Mouse (Mus musculus) heart, embryonic 15.5 days (tissue): Measurements from ENCODE around the gene Plekha5. TPM values are rescaled to one million over a fixed set of nuclear protein-coding genes. Genes with fewer than 3 reads are reported as not detected.
"Not testable (repeated sequence)": the region's sequence is repeated elsewhere in the genome, so short reads cannot be mapped to it uniquely, and the experiment has no call there.

ENCODE experiments used
- ATAC-seq: fragments of 200-750 bp; cut with Nextera tagmentation; replicated peaks from 2 replicates; pipeline ENCODE4 v1.8.0; 2017; ENCODE audit warnings: low read depth, moderate TSS enrichment; ENCODE audit not compliant: insufficient number of reproducible peaks, insufficient read depth, low FRiP score
- H3K27ac ChIP-seq: fragments of 300-500 bp; sonication (generic); 2 replicates; pipeline ENCODE4 v1.5.1; 2015; ENCODE audit warnings: mild to moderate bottlenecking, inconsistent platforms
- H3K27me3 ChIP-seq: fragments of 300-500 bp; sonication (generic); 2 replicates; pipeline ENCODE4 v1.6.1; 2015; ENCODE audit warnings: inconsistent platforms
- H3K36me3 ChIP-seq: fragments of 300-500 bp; sonication (generic); 2 replicates; pipeline ENCODE4 v1.6.1; 2015; ENCODE audit warnings: mild to moderate bottlenecking, inconsistent platforms
- H3K4me1 ChIP-seq: fragments of 300-500 bp; sonication (generic); replicated peaks from 2 replicates; pipeline ENCODE4 v1.6.1; 2015; ENCODE audit warnings: inconsistent platforms
- H3K4me2 ChIP-seq: fragments of 300-500 bp; sonication (generic); 2 replicates; pipeline ENCODE4 v1.6.1; 2015; ENCODE audit warnings: inconsistent platforms, mild to moderate bottlenecking, moderate library complexity
- H3K4me3 ChIP-seq: fragments of 300-500 bp; sonication (generic); 2 replicates; pipeline ENCODE4 v1.5.1; 2015; ENCODE audit warnings: mild to moderate bottlenecking, inconsistent platforms
- H3K9ac ChIP-seq: fragments of 300-500 bp; sonication (generic); 2 replicates; pipeline ENCODE4 v1.6.1; 2015; ENCODE audit warnings: mild to moderate bottlenecking, inconsistent platforms
- H3K9me3 ChIP-seq: fragments of 300-500 bp; sonication (generic); replicated peaks from 2 replicates; pipeline ENCODE4 v1.6.1; 2016; ENCODE audit warnings: inconsistent platforms
- WGBS: fragments of 180-500 bp; shearing (Covaris S2); methylation state at CpG from one replicate; pipeline ENCODE4 v1.1.7; 2015; ENCODE audit warnings: mixed read lengths; 5-methylcytosine and 5-hydroxymethylcytosine counted together
- polyA plus RNA-seq: library from polyadenylated mRNA; unstranded; fragments of >200 nt; fragmentation: Nextera tagmentation; extraction: Ambion mirVana; gene quantifications from 2 replicates; pipeline ENCODE4 v1.2.1, GENCODE M21; 2015

Gene Plekha5
- polyA plus RNA-seq, 1 experiment from 2014 or later: 21.6 TPM

GRCm38 (mm10) chr6:140561151-140561916 is 137.5 kb downstream of the Plekha5 start:
- ATAC-seq: no peak
- H3K27me3 ChIP-seq: no peaks in the 10 kb centered on the region
- WGBS: 82% methylated on average over 9 of the region's 9 CpGs
- no peaks in the 10 kb centered on the region for H3K9me3 ChIP-seq
- H3K4me3 ChIP-seq: no peak overlapping the region
- H3K36me3 ChIP-seq: no peaks in the 10 kb centered on the region
- H3K27ac ChIP-seq: no peak overlapping the region
- H3K4me2 ChIP-seq: no peak overlapping the region
- no peaks in the 10 kb centered on the region for H3K4me1 ChIP-seq
- no peak overlapping the region for H3K9ac ChIP-seq

- Histone ChIP-seq H3K9me3 (no peaks in the 10 kb centered on the region), H3K9ac (no peak overlapping the region), H3K4me2 (no peak overlapping the region), H3K27me3 (no peaks in the 10 kb centered on the region), H3K4me3 (no peak overlapping the region), H3K4me1 (no peaks in the 10 kb centered on the region), H3K36me3 (no peaks in the 10 kb centered on the region), H3K27ac (no peak overlapping the region)
- ATAC-seq: no peak
- WGBS: 76% methylated on average over 9 of the region's 9 CpGs
Measured at GRCm38 (mm10) chr6:140561917-140562590, 138.2 kb downstream of the Plekha5 start.

GRCm38 (mm10) chr6:140567199-140567598 is 143.3 kb downstream of the Plekha5 start:
- Histone ChIP-seq H3K36me3 (peaks cover 3% of the 10 kb centered on the region), H3K27ac (0 out of 2 replicates have a peak overlapping the region, but pooled peaks have one; percentile 14), H3K27me3 (no peaks in the 10 kb centered on the region), H3K4me1 (peaks cover 2% of the 10 kb centered on the region; the same call in 1 of the 2 replicates), H3K9me3 (no peaks in the 10 kb centered on the region), H3K4me3 (no peak overlapping the region), H3K4me2 (no peak overlapping the region), H3K9ac (no peak overlapping the region)
- no peak for ATAC-seq
- WGBS: 92% methylated on average over 2 of the region's 2 CpGs

- H3K27me3 ChIP-seq: no peaks in the 10 kb centered on the region
- ATAC-seq: no peak
- H3K4me1 ChIP-seq: peaks cover 2% of the 10 kb centered on the region; the same call in 1 of the 2 replicates
- no peak overlapping the region for H3K4me3 ChIP-seq
- 54% methylated on average over 2 of the region's 2 CpGs for WGBS
- H3K27ac ChIP-seq: 0 out of 2 replicates have a peak overlapping the region, but pooled peaks have one; percentile 14
- H3K9me3 ChIP-seq: no peaks in the 10 kb centered on the region
- no peak overlapping the region for H3K4me2 ChIP-seq
- peaks cover 10% of the 10 kb centered on the region for H3K36me3 ChIP-seq
- no peak overlapping the region for H3K9ac ChIP-seq
Measured at GRCm38 (mm10) chr6:140567897-140568296, 144.0 kb downstream of the Plekha5 start.

GRCm38 (mm10) chr6:140570152-140570551 is 146.3 kb downstream of the Plekha5 start:
- Histone ChIP-seq H3K4me2 (no peak overlapping the region), H3K9me3 (no peaks in the 10 kb centered on the region), H3K27ac (peak overlapping the region; percentile 71), H3K4me3 (no peak overlapping the region), H3K4me1 (peaks cover 2% of the 10 kb centered on the region; the same call in 1 of the 2 replicates), H3K27me3 (no peaks in the 10 kb centered on the region), H3K36me3 (peaks cover 17% of the 10 kb centered on the region), H3K9ac (no peak overlapping the region)
- WGBS: 35% methylated on average over 11 of the region's 11 CpGs
- ATAC-seq: peak; percentile 80

GRCm38 (mm10) chr6:140574943-140575342 is 151.1 kb downstream of the Plekha5 start:
- Histone ChIP-seq H3K4me2 (no peak overlapping the region), H3K4me1 (peaks cover 4% of the 10 kb centered on the region; the same call in 1 of the 2 replicates), H3K27me3 (no peaks in the 10 kb centered on the region), H3K4me3 (no peak overlapping the region), H3K36me3 (peaks cover 37% of the 10 kb centered on the region), H3K9ac (no peak overlapping the region), H3K9me3 (no peaks in the 10 kb centered on the region), H3K27ac (no peak overlapping the region)
- no peak for ATAC-seq
- WGBS: 96% methylated on average over 3 of the region's 3 CpGs

- ATAC-seq: no peak
- no peaks in the 10 kb centered on the region for H3K9me3 ChIP-seq
- peaks cover 37% of the 10 kb centered on the region for H3K36me3 ChIP-seq
- H3K9ac ChIP-seq: no peak overlapping the region
- 0 out of 2 replicates have a peak, but pooled peaks cover 2% of the 10 kb centered on the region for H3K4me1 ChIP-seq
- H3K27me3 ChIP-seq: no peaks in the 10 kb centered on the region
- no peak overlapping the region for H3K27ac ChIP-seq
- no peak overlapping the region for H3K4me3 ChIP-seq
- 82% methylated on average over 8 of the region's 8 CpGs for WGBS
- no peak overlapping the region for H3K4me2 ChIP-seq
Measured at GRCm38 (mm10) chr6:140576133-140576532, 152.3 kb downstream of the Plekha5 start.

GRCm38 (mm10) chr6:140576961-140577821 is 153.3 kb downstream of the Plekha5 start:
- no peak overlapping the region for H3K4me2 ChIP-seq
- no peak overlapping the region for H3K4me3 ChIP-seq
- no peak overlapping the region for H3K9ac ChIP-seq
- no peaks in the 10 kb centered on the region for H3K9me3 ChIP-seq
- ATAC-seq: peak; percentile 58; the same call in 1 of the 2 replicates
- H3K27me3 ChIP-seq: no peaks in the 10 kb centered on the region
- H3K4me1 ChIP-seq: 0 out of 2 replicates have a peak, but pooled peaks cover 2% of the 10 kb centered on the region
- H3K27ac ChIP-seq: peak overlapping the region; percentile 3; the same call in 1 of the 2 replicates
- WGBS: 42% methylated on average over 18 of the region's 18 CpGs
- peaks cover 34% of the 10 kb centered on the region for H3K36me3 ChIP-seq

- Histone ChIP-seq H3K27me3 (no peaks in the 10 kb centered on the region), H3K4me2 (no peak overlapping the region), H3K4me1 (0 out of 2 replicates have a peak, but pooled peaks cover 2% of the 10 kb centered on the region), H3K9me3 (no peaks in the 10 kb centered on the region), H3K27ac (no peak overlapping the region), H3K4me3 (no peak overlapping the region), H3K9ac (no peak overlapping the region), H3K36me3 (peaks cover 28% of the 10 kb centered on the region)
- WGBS: 90% methylated on average over 4 of the region's 4 CpGs
- ATAC-seq: no peak
Measured at GRCm38 (mm10) chr6:140577822-140578170, 153.9 kb downstream of the Plekha5 start.

- H3K4me2 ChIP-seq, H3K9ac ChIP-seq, H3K27ac ChIP-seq, H3K27me3 ChIP-seq, H3K4me3 ChIP-seq, H3K4me1 ChIP-seq, H3K9me3 ChIP-seq, ATAC-seq: not testable (repeated sequence)
- H3K36me3 ChIP-seq: peaks cover 27% of the 10 kb centered on the region
Measured at GRCm38 (mm10) chr6:140578985-140579384, 155.1 kb downstream of the Plekha5 start.

- Histone ChIP-seq H3K9ac (no peak overlapping the region), H3K4me2 (no peak overlapping the region), H3K36me3 (peaks cover 29% of the 10 kb centered on the region), H3K4me3 (no peak overlapping the region), H3K4me1 (0 out of 2 replicates have a peak, but pooled peaks cover 2% of the 10 kb centered on the region), H3K27ac (no peak overlapping the region), H3K9me3 (no peaks in the 10 kb centered on the region), H3K27me3 (no peaks in the 10 kb centered on the region)
- 72% methylated on average over 4 of the region's 4 CpGs for WGBS
- ATAC-seq: no peak
Measured at GRCm38 (mm10) chr6:140580170-140580569, 156.3 kb downstream of the Plekha5 start.
